Mouse (Mus musculus) yolk sac, embryonic 10.5 days (tissue): Measurements from ENCODE around the gene Smarcd3.

Source experiments
- DNase-seq: peaks from one replicate; pipeline ENCODE4 v3.0.0-alpha.2; 2017; ENCODE audit warnings: low spot score

Gene Smarcd3

GRCm38 (mm10) chr5:24620116-24620515, 4.1 kb downstream of the Smarcd3 start:
- DNase-seq: no peak

- no peak for DNase-seq
Measured at GRCm38 (mm10) chr5:24618921-24619320, 5.3 kb downstream of the Smarcd3 start.

GRCm38 (mm10) chr5:24615097-24615496, 9.1 kb downstream of the Smarcd3 start:
- no peak for DNase-seq

- no peak for DNase-seq
Measured at GRCm38 (mm10) chr5:24612302-24612649, 11.9 kb downstream of the Smarcd3 start.

GRCm38 (mm10) chr5:24611366-24612301, 12.6 kb downstream of the Smarcd3 start:
- no peak for DNase-seq

GRCm38 (mm10) chr5:24609388-24609787, 14.8 kb downstream of the Smarcd3 start:
- DNase-seq: no peak

GRCm38 (mm10) chr5:24605980-24606665, 18.1 kb downstream of the Smarcd3 start:
- no peak for DNase-seq

- no peak for DNase-seq
Measured at GRCm38 (mm10) chr5:24605321-24605979, 18.8 kb downstream of the Smarcd3 start.

GRCm38 (mm10) chr5:24604656-24605100, 19.5 kb downstream of the Smarcd3 start:
- peak; percentile 92 for DNase-seq

- DNase-seq: no peak
Measured at GRCm38 (mm10) chr5:24604080-24604655, 20.0 kb downstream of the Smarcd3 start.

- DNase-seq: no peak
Measured at GRCm38 (mm10) chr5:24603431-24604010, 20.7 kb downstream of the Smarcd3 start.

- DNase-seq: peak; percentile 84
Measured at GRCm38 (mm10) chr5:24602751-24603343, 21.4 kb downstream of the Smarcd3 start.

- peak; percentile 79 for DNase-seq
Measured at GRCm38 (mm10) chr5:24601911-24602750, 22.1 kb downstream of the Smarcd3 start.

- DNase-seq: no peak
Measured at GRCm38 (mm10) chr5:24601071-24601835, 23.0 kb downstream of the Smarcd3 start.

GRCm38 (mm10) chr5:24600236-24600635, 24.0 kb downstream of the Smarcd3 start:
- DNase-seq: no peak

GRCm38 (mm10) chr5:24599137-24599536, 25.1 kb downstream of the Smarcd3 start:
- DNase-seq: no peak

- peak; percentile 56 for DNase-seq
Measured at GRCm38 (mm10) chr5:24598570-24599006, 25.6 kb downstream of the Smarcd3 start.

- no peak for DNase-seq
Measured at GRCm38 (mm10) chr5:24597901-24598569, 26.2 kb downstream of the Smarcd3 start.

GRCm38 (mm10) chr5:24597221-24597728, 26.9 kb downstream of the Smarcd3 start:
- DNase-seq: peak; percentile 67
